Mouse (Mus musculus): ENCODE results near the gene Phlpp1.

GRCm38 (mm10) chr1:106168001-106168400, 3.6 kb upstream of the Phlpp1 start:
- TF ChIP-seq CTCF (IDR thresholded peaks at IDR 0.05; ENCODE audit: insufficient read depth, low read length) (no peak), POLR2A (IDR thresholded peaks at IDR 0.05; ENCODE audit: borderline replicate concordance, extremely low read depth, low read depth, low read length) (no peak)

Data from lung, adult 2 months (tissue).